Mouse (Mus musculus) heart, postnatal 25 days (tissue): ENCODE results near the gene Tfap2a. TPM values are rescaled to one million over a fixed set of nuclear protein-coding genes. Genes with fewer than 3 reads are reported as not detected.

Experiments
- DNase-seq: peaks from one replicate; pipeline ENCODE4 v3.0.0; 2022; ENCODE audit warnings: low spot score
- intact Hi-C: fragments of 180-260 bp; cut with DNase I; formaldehyde crosslinking; loops from one replicate; pipeline ENCODE4 v1.15.1; 2025
- total RNA-seq, 2 experiments: library from RNA; stranded (reverse); gene quantifications; 2 replicates each; pipeline ENCODE4 v1.2.3; 2021

Tfap2a gene
- total RNA-seq, 2 experiments from 2014 or later = 0.14 to 0.23 TPM

GRCm38 (mm10) chr13:40735416-40736106, 2.6 kb downstream of the Tfap2a start:
- intact Hi-C loops = no loop called here
- DNase-seq = no peak

GRCm38 (mm10) chr13:40734316-40734965, 3.7 kb downstream of the Tfap2a start:
- no peak for DNase-seq
- intact Hi-C loops = no loop called here

- intact Hi-C loops = no loop called here
These were observed 4.5 kb downstream of the Tfap2a start for GRCm38 (mm10) chr13:40733542-40734151.

GRCm38 (mm10) chr13:40732816-40733541, 5.2 kb downstream of the Tfap2a start:
- intact Hi-C loops = no loop called here
- no peak for DNase-seq

More at GRCm38 (mm10) chr13:40733542-40734151, 4.5 kb downstream of the Tfap2a start:
- no peak for DNase-seq

GRCm38 (mm10) chr13:40732085-40732484, 6.1 kb downstream of the Tfap2a start:
- intact Hi-C loops = no loop called here
- no peak for DNase-seq

GRCm38 (mm10) chr13:40731179-40731841, 6.9 kb downstream of the Tfap2a start:
- intact Hi-C loops = no loop called here
- no peak for DNase-seq

GRCm38 (mm10) chr13:40730651-40731178, 7.5 kb downstream of the Tfap2a start:
- no peak for DNase-seq
- intact Hi-C loops = no loop called here

GRCm38 (mm10) chr13:40729592-40730431, 8.4 kb downstream of the Tfap2a start:
- no peak for DNase-seq
- intact Hi-C loops = no loop called here

GRCm38 (mm10) chr13:40729037-40729436, 9.1 kb downstream of the Tfap2a start:
- intact Hi-C loops = no loop called here
- no peak for DNase-seq

GRCm38 (mm10) chr13:40728626-40728990, 9.6 kb downstream of the Tfap2a start:
- intact Hi-C loops = no loop called here
- no peak for DNase-seq

- no peak for DNase-seq
- intact Hi-C loops = no loop called here
These were observed 10.2 kb downstream of the Tfap2a start for GRCm38 (mm10) chr13:40727731-40728625.

GRCm38 (mm10) chr13:40725924-40726323, 12.3 kb downstream of the Tfap2a start:
- intact Hi-C loops = no loop called here
- DNase-seq = no peak

- intact Hi-C loops = no loop called here
- no peak for DNase-seq
These were observed 14.6 kb downstream of the Tfap2a start for GRCm38 (mm10) chr13:40723598-40723920.

GRCm38 (mm10) chr13:40722741-40723597, 15.2 kb downstream of the Tfap2a start:
- peak; percentile 65 for DNase-seq

GRCm38 (mm10) chr13:40719741-40720082, 18.5 kb downstream of the Tfap2a start:
- DNase-seq = no peak
- intact Hi-C loops = no loop called here

More at GRCm38 (mm10) chr13:40722741-40723597, 15.2 kb downstream of the Tfap2a start:
- intact Hi-C loops = no loop called here

GRCm38 (mm10) chr13:40719066-40719740, 19.0 kb downstream of the Tfap2a start:
- intact Hi-C loops = no loop called here
- DNase-seq = no peak
